Mouse (Mus musculus): ENCODE measurements around the gene Ptpn20.

GRCm38 (mm10) chr14:33573643-33574042 lies 15.4 kb upstream of the Ptpn20 start:
- TF ChIP-seq GATA1 (IDR thresholded peaks at IDR 0.05; ENCODE audit: borderline replicate concordance, low read length) (no peak), FLI1 (IDR thresholded peaks at IDR 0.05; ENCODE audit: low read length) (no peak)

Measured in megakaryocyte, embryonic 14.5 days (primary cell).